Mouse (Mus musculus) hindbrain, embryonic 16.5 days (tissue): ENCODE data around the gene Xbp1. TPM values are rescaled to one million over a fixed set of nuclear protein-coding genes. Genes with fewer than 3 reads are reported as not detected.

ENCODE experiments used
- ATAC-seq: fragments of 200-750 bp; cut with Nextera tagmentation; 2 replicates; pipeline ENCODE4 v1.8.0; 2017; ENCODE audit warnings: moderate TSS enrichment, moderate library complexity
- H3K27ac ChIP-seq: fragments of 300-500 bp; sonication (generic); 2 replicates; pipeline ENCODE4 v1.5.1; 2014; ENCODE audit warnings: low read depth, mild to moderate bottlenecking, control low read depth, low read length, moderate library complexity
- H3K27me3 ChIP-seq: fragments of 300-500 bp; sonication (generic); replicated peaks from 2 replicates; pipeline ENCODE4 v1.6.1; 2014; ENCODE audit warnings: low read length; ENCODE audit not compliant: control insufficient read depth, insufficient read depth
- H3K36me3 ChIP-seq: fragments of 300-500 bp; sonication (generic); 2 replicates; pipeline ENCODE4 v1.6.1; 2014; ENCODE audit warnings: mild to moderate bottlenecking, low read length, moderate library complexity, mixed read lengths; ENCODE audit not compliant: control insufficient read depth, insufficient read depth
- H3K4me1 ChIP-seq: fragments of 300-500 bp; sonication (generic); 2 replicates; pipeline ENCODE4 v1.6.1; 2014; ENCODE audit warnings: low read depth, low read length; ENCODE audit not compliant: control insufficient read depth, insufficient read depth
- H3K4me2 ChIP-seq: fragments of 300-500 bp; sonication (generic); 2 replicates; pipeline ENCODE4 v1.6.1; 2014; ENCODE audit warnings: mild to moderate bottlenecking, low read length, control low read depth, moderate library complexity
- H3K4me3 ChIP-seq: fragments of 300-500 bp; sonication (generic); 2 replicates; pipeline ENCODE4 v1.5.1; 2014; ENCODE audit warnings: mild to moderate bottlenecking, low read length, control low read depth, moderate library complexity
- H3K9ac ChIP-seq: fragments of 300-500 bp; sonication (generic); 2 replicates; pipeline ENCODE4 v1.6.1; 2014; ENCODE audit warnings: low read depth, mild to moderate bottlenecking, control low read depth, low read length, moderate library complexity
- H3K9me3 ChIP-seq: fragments of 300-500 bp; sonication (generic); 2 replicates; pipeline ENCODE4 v1.6.1; 2014; ENCODE audit warnings: mild to moderate bottlenecking, low read length, moderate library complexity; ENCODE audit not compliant: control insufficient read depth
- WGBS: fragments of 180-500 bp; shearing (Covaris S2); extraction: QIAGEN DNeasy Blood & Tissue Kit; methylation state at CpG from one replicate; pipeline ENCODE4 v1.1.7; 2014; 5-methylcytosine and 5-hydroxymethylcytosine counted together
- polyA plus RNA-seq: library from polyadenylated mRNA; unstranded; fragments of >200 nt; fragmentation: Nextera tagmentation; extraction: Ambion mirVana; gene quantifications from 2 replicates; pipeline ENCODE4 v1.2.1, GENCODE M21; 2015

The Xbp1 gene
- polyA plus RNA-seq, 1 experiment from 2014 or later, result 148 TPM

GRCm38 (mm10) chr11:5551931-5552330, 31.5 kb downstream of the Xbp1 start:
- 78% methylated on average over 1 of the region's 1 CpGs for WGBS
- ATAC-seq, result no peak
- no peaks in the 10 kb centered on the region for H3K36me3 ChIP-seq
- H3K27ac ChIP-seq, result no peak overlapping the region
- no peaks in the 10 kb centered on the region for H3K9me3 ChIP-seq
- H3K4me3 ChIP-seq, result no peak overlapping the region
- H3K27me3 ChIP-seq, result no peaks in the 10 kb centered on the region
- H3K4me2 ChIP-seq, result no peak overlapping the region
- H3K9ac ChIP-seq, result no peak overlapping the region
- H3K4me1 ChIP-seq, result no peaks in the 10 kb centered on the region

- H3K9me3 ChIP-seq, result no peaks in the 10 kb centered on the region
- H3K27me3 ChIP-seq, result no peaks in the 10 kb centered on the region
- no peak for ATAC-seq
- WGBS, result 79% methylated on average over 3 of the region's 3 CpGs
- H3K27ac ChIP-seq, result no peak overlapping the region
- H3K4me3 ChIP-seq, result no peak overlapping the region
- no peaks in the 10 kb centered on the region for H3K36me3 ChIP-seq
- H3K9ac ChIP-seq, result no peak overlapping the region
- no peak overlapping the region for H3K4me2 ChIP-seq
- no peaks in the 10 kb centered on the region for H3K4me1 ChIP-seq
Observed at GRCm38 (mm10) chr11:5560273-5560672, 39.8 kb downstream of the Xbp1 start.

- H3K4me2 ChIP-seq, result no peak overlapping the region
- H3K4me1 ChIP-seq, result no peaks in the 10 kb centered on the region
- ATAC-seq, result peak; percentile 45; the same call in 1 of the 2 replicates
- no peak overlapping the region for H3K9ac ChIP-seq
- H3K27ac ChIP-seq, result no peak overlapping the region
- no peaks in the 10 kb centered on the region for H3K9me3 ChIP-seq
- H3K27me3 ChIP-seq, result no peaks in the 10 kb centered on the region
- WGBS, result 28% methylated on average over 9 of the region's 9 CpGs
- H3K36me3 ChIP-seq, result no peaks in the 10 kb centered on the region
- H3K4me3 ChIP-seq, result no peak overlapping the region
Observed at GRCm38 (mm10) chr11:5562625-5563268, 42.3 kb downstream of the Xbp1 start.

GRCm38 (mm10) chr11:5563898-5564297, 43.4 kb downstream of the Xbp1 start:
- no peak for ATAC-seq
- no peak overlapping the region for H3K9ac ChIP-seq
- 62% methylated on average over 6 of the region's 6 CpGs for WGBS
- no peak overlapping the region for H3K4me3 ChIP-seq
- H3K4me1 ChIP-seq, result no peaks in the 10 kb centered on the region
- H3K36me3 ChIP-seq, result no peaks in the 10 kb centered on the region
- H3K27me3 ChIP-seq, result no peaks in the 10 kb centered on the region
- H3K4me2 ChIP-seq, result no peak overlapping the region
- no peaks in the 10 kb centered on the region for H3K9me3 ChIP-seq
- no peak overlapping the region for H3K27ac ChIP-seq

GRCm38 (mm10) chr11:5565596-5565995, 45.1 kb downstream of the Xbp1 start:
- Histone ChIP-seq H3K4me3 (no peak overlapping the region), H3K4me2 (no peak overlapping the region), H3K27me3 (no peaks in the 10 kb centered on the region), H3K27ac (no peak overlapping the region), H3K9ac (no peak overlapping the region), H3K9me3 (no peaks in the 10 kb centered on the region), H3K36me3 (no peaks in the 10 kb centered on the region), H3K4me1 (no peaks in the 10 kb centered on the region)
- WGBS, result 80% methylated on average over 3 of the region's 3 CpGs
- ATAC-seq, result no peak

- H3K27ac ChIP-seq, result no peak overlapping the region
- H3K36me3 ChIP-seq, result no peaks in the 10 kb centered on the region
- ATAC-seq, result no peak
- no peaks in the 10 kb centered on the region for H3K4me1 ChIP-seq
- no peak overlapping the region for H3K4me2 ChIP-seq
- H3K9ac ChIP-seq, result no peak overlapping the region
- H3K27me3 ChIP-seq, result no peaks in the 10 kb centered on the region
- H3K4me3 ChIP-seq, result no peak overlapping the region
- WGBS, result 77% methylated on average over 2 of the region's 2 CpGs
- no peaks in the 10 kb centered on the region for H3K9me3 ChIP-seq
Observed at GRCm38 (mm10) chr11:5566506-5566905, 46.0 kb downstream of the Xbp1 start.

GRCm38 (mm10) chr11:5567654-5568053, 47.2 kb downstream of the Xbp1 start:
- no peak for ATAC-seq
- H3K4me3 ChIP-seq, result no peak overlapping the region
- H3K9ac ChIP-seq, result no peak overlapping the region
- H3K4me1 ChIP-seq, result no peaks in the 10 kb centered on the region
- no peaks in the 10 kb centered on the region for H3K27me3 ChIP-seq
- H3K36me3 ChIP-seq, result no peaks in the 10 kb centered on the region
- H3K4me2 ChIP-seq, result no peak overlapping the region
- H3K27ac ChIP-seq, result no peak overlapping the region
- no peaks in the 10 kb centered on the region for H3K9me3 ChIP-seq
- 94% methylated on average over 6 of the region's 6 CpGs for WGBS

- Histone ChIP-seq H3K4me2 (no peak overlapping the region), H3K27me3 (no peaks in the 10 kb centered on the region), H3K27ac (no peak overlapping the region), H3K9ac (no peak overlapping the region), H3K4me1 (no peaks in the 10 kb centered on the region), H3K9me3 (no peaks in the 10 kb centered on the region), H3K36me3 (no peaks in the 10 kb centered on the region), H3K4me3 (no peak overlapping the region)
- 94% methylated on average over 5 of the region's 5 CpGs for WGBS
- ATAC-seq, result no peak
Observed at GRCm38 (mm10) chr11:5568082-5568481, 47.6 kb downstream of the Xbp1 start.

- Histone ChIP-seq H3K27ac (no peak within 1 kb of the TSS), H3K4me3 (no peak within 1 kb of the TSS), H3K9ac (no peak within 1 kb of the TSS), H3K27me3 (no peaks in the 10 kb centered on the region), H3K9me3 (no peaks in the 10 kb centered on the region), H3K4me1 (no peaks in the 10 kb centered on the region), H3K4me2 (no peak within 1 kb of the TSS), H3K36me3 (no peaks in the 10 kb centered on the region)
- ATAC-seq, result no peak
- 67% methylated on average over 12 of the region's 12 CpGs for WGBS
Observed at GRCm38 (mm10) chr11:5569474-5569873, 49.0 kb downstream of the Xbp1 start, which contains the start of gene Ankrd36. Gene Ankrd36 (plus strand): TSS chr11:5569684.
